8 mouse cellular contexts compared by ENCODE assay signal in genomic region chr4:45964771-45965439, GRCm38 (mm10). TPM values are rescaled to one million over a fixed set of nuclear protein-coding genes. Genes with fewer than 3 reads are reported as not detected.
DNase-seq lines count a peak whose midpoint lies in the region; ATAC-seq and TF ChIP-seq lines count a peak whose summit lies in the region.

Gene Tdrd7 (plus strand): TSS chr4:45965334.

- no peak for DNase-seq in gastrocnemius, postnatal 10 days
- no peak for DNase-seq in gastrocnemius, postnatal 25 days
- no peak for DNase-seq in limb, embryonic 14.5 days (ENCODE audit: low spot score)
- DNase-seq in midbrain, postnatal 0 days (ENCODE audit: low spot score), result no peak
- no peak for DNase-seq in embryo, embryonic 10 days (ENCODE audit: low spot score)
- no peak for DNase-seq in MN1 (ENCODE audit: low spot score)

- no peak for TF ChIP-seq CTCF in midbrain, postnatal 0 days (IDR thresholded peaks at IDR 0.05)

- H3K4me1 ChIP-seq in intestine, embryonic 16.5 days (ENCODE audit: control insufficient read depth, insufficient read depth, low read length), result peaks cover 32% of the 10 kb centered on the region
- H3K4me1 ChIP-seq in limb, embryonic 14.5 days (ENCODE audit: control insufficient read depth, insufficient read depth, low read length), result peaks cover 7% of the 10 kb centered on the region; the same call in 1 of the 2 replicates
- peaks cover 4% of the 10 kb centered on the region; the same call in 1 of the 2 replicates for H3K4me1 ChIP-seq in midbrain, postnatal 0 days (ENCODE audit: insufficient read depth, low read length)

- peak within 1 kb of the TSS; percentile 7 for H3K4me2 ChIP-seq in intestine, embryonic 16.5 days (ENCODE audit: low read depth, low read length)
- H3K4me2 ChIP-seq in limb, embryonic 14.5 days (replicated peaks; ENCODE audit: low read depth, low read length, severe bottlenecking), result peak within 1 kb of the TSS; percentile 31; the same call in 1 of the 2 replicates
- no peak within 1 kb of the TSS for H3K4me2 ChIP-seq in midbrain, postnatal 0 days (ENCODE audit: low read depth, low read length, poor library complexity, severe bottlenecking)

- 51% methylated on average over 10 of the region's 10 CpGs for WGBS in intestine, embryonic 16.5 days
- WGBS in limb, embryonic 14.5 days, result 77% methylated on average over 10 of the region's 10 CpGs
- WGBS in midbrain, postnatal 0 days, result 82% methylated on average over 10 of the region's 10 CpGs

- no peak within 1 kb of the TSS for H3K4me3 ChIP-seq in intestine, embryonic 16.5 days (ENCODE audit: low read length)
- H3K4me3 ChIP-seq in limb, embryonic 14.5 days (replicated peaks; ENCODE audit: low read length), result 0 out of 2 replicates have a peak within 1 kb of the TSS, but pooled peaks have one; percentile 2
- H3K4me3 ChIP-seq in midbrain, postnatal 0 days (ENCODE audit: low read depth, low read length), result no peak within 1 kb of the TSS

- TF ChIP-seq POLR2A in limb, embryonic 14.5 days (IDR thresholded peaks at IDR 0.05; ENCODE audit: borderline replicate concordance, extremely low read depth, insufficient read depth, insufficient read length), result no peak

- ATAC-seq in erythroblast, adult 5-6 weeks (replicated peaks; ENCODE audit: low FRiP score, poor library complexity, severe bottlenecking), result no peak
- 0 out of 2 replicates have a peak, but pooled peaks have one; percentile 19 for ATAC-seq in intestine, embryonic 16.5 days
- ATAC-seq in limb, embryonic 14.5 days (ENCODE audit: low FRiP score, low read depth), result no peak
- no peak for ATAC-seq in midbrain, postnatal 0 days (ENCODE audit: low FRiP score)

- H3K9ac ChIP-seq in intestine, embryonic 16.5 days (ENCODE audit: low read depth, low read length), result peak within 1 kb of the TSS; percentile 6; the same call in 1 of the 2 replicates
- H3K9ac ChIP-seq in limb, embryonic 14.5 days (ENCODE audit: low read depth, low read length, severe bottlenecking), result peak within 1 kb of the TSS; percentile 16; the same call in 1 of the 2 replicates
- no peak within 1 kb of the TSS for H3K9ac ChIP-seq in midbrain, postnatal 0 days (replicated peaks; ENCODE audit: low read length, poor library complexity, severe bottlenecking)

- peak within 1 kb of the TSS; percentile 79 for H3K27ac ChIP-seq in intestine, embryonic 16.5 days (ENCODE audit: low read length)
- no peak within 1 kb of the TSS for H3K27ac ChIP-seq in limb, embryonic 14.5 days (replicated peaks; ENCODE audit: low read depth, low read length)
- no peak within 1 kb of the TSS for H3K27ac ChIP-seq in midbrain, postnatal 0 days (ENCODE audit: low read depth, low read length)

- no peaks in the 10 kb centered on the region for H3K27me3 ChIP-seq in intestine, embryonic 16.5 days (replicated peaks; ENCODE audit: control insufficient read depth, insufficient read depth, low read length)
- H3K27me3 ChIP-seq in limb, embryonic 14.5 days (ENCODE audit: control insufficient read depth, insufficient read depth, low read length), result no peaks in the 10 kb centered on the region
- H3K27me3 ChIP-seq in midbrain, postnatal 0 days (ENCODE audit: insufficient read depth, low read length), result no peaks in the 10 kb centered on the region

- no peaks in the 10 kb centered on the region for H3K9me3 ChIP-seq in intestine, embryonic 16.5 days (ENCODE audit: control insufficient read depth, low read length)
- no peaks in the 10 kb centered on the region for H3K9me3 ChIP-seq in limb, embryonic 14.5 days (ENCODE audit: control insufficient read depth, low read length)
- H3K9me3 ChIP-seq in midbrain, postnatal 0 days (ENCODE audit: low read length), result no peaks in the 10 kb centered on the region

- no peaks in the 10 kb centered on the region for H3K36me3 ChIP-seq in intestine, embryonic 16.5 days (ENCODE audit: control insufficient read depth, insufficient read depth, low read length)
- H3K36me3 ChIP-seq in limb, embryonic 14.5 days (ENCODE audit: control insufficient read depth, insufficient read depth, low read length), result no peaks in the 10 kb centered on the region
- H3K36me3 ChIP-seq in midbrain, postnatal 0 days (ENCODE audit: insufficient read depth, low read length), result no peaks in the 10 kb centered on the region

RNA-seq across cellular contexts. Expression of gene Tdrd7, which starts in this region (rescaled TPM):
- 10 to 100 TPM; 12.6 to 15.4 TPM for total RNA-seq in gastrocnemius, postnatal 10 days (2021)
- 1 to 10 TPM; 9.1 to 9.4 TPM for total RNA-seq in gastrocnemius, postnatal 25 days (2021)
- total RNA-seq in erythroblast, adult 5-6 weeks (2015; ENCODE audit: low replicate concordance), result 14.2 and 25.1 TPM in 2 replicates
- total RNA-seq in erythroblast, adult 5-6 weeks (2017; ENCODE audit: low replicate concordance), result 11.4 and 14.9 TPM in 2 replicates
- polyA plus RNA-seq in intestine, embryonic 16.5 days (2015; fragmentation: Nextera tagmentation; extraction: Ambion mirVana), result 31.5 and 36.6 TPM in 2 replicates
- 12.7 TPM in 2 replicates for polyA plus RNA-seq in limb, embryonic 14.5 days (2012; rRNA removed)
- 12.9 and 13.4 TPM in 2 replicates for polyA plus RNA-seq in limb, embryonic 14.5 days (2014; fragmentation: Nextera tagmentation; extraction: Ambion mirVana)
- 28.0 and 35.3 TPM in 2 replicates for total RNA-seq in midbrain, postnatal 0 days (2014; rRNA removed)
- polyA plus RNA-seq in midbrain, postnatal 0 days (2015; fragmentation: Nextera tagmentation; extraction: Ambion mirVana), result 21.4 and 24.1 TPM in 2 replicates
